Mouse (Mus musculus) CH12.LX (cell line): ENCODE measurements around the gene St3gal3.

Experiments
- CTCF ChIP-seq, 2 experiments: IDR thresholded peaks in 1 of 2; conservative IDR thresholded peaks in 1 of 2; 2 replicates each; pipeline ENCODE4 v1.5.1; 2011 to 2012; ENCODE audit warnings: low read depth in 2 of 2, low read length in 2 of 2, improper control_type of control experiment in 1 of 2, inconsistent platforms in 1 of 2, mild to moderate bottlenecking in 1 of 2, moderate library complexity in 1 of 2
- JUND ChIP-seq: conservative IDR thresholded peaks from 2 replicates; pipeline ENCODE4 v1.6.1; 2011; ENCODE audit warnings: low read depth, low read length, improper control_type of control experiment
- KAT2A ChIP-seq: IDR thresholded peaks from 2 replicates; pipeline ENCODE4 v1.6.1; 2012; ENCODE audit warnings: low read length, improper control_type of control experiment, inconsistent platforms; ENCODE audit not compliant: insufficient replicate concordance
- MAX ChIP-seq: IDR thresholded peaks from 2 replicates; pipeline ENCODE4 v1.6.1; 2011; ENCODE audit warnings: low read length, improper control_type of control experiment
- ZNF384 ChIP-seq: IDR thresholded peaks from 2 replicates; pipeline ENCODE4 v1.6.1; 2012; ENCODE audit warnings: low read depth, low read length, improper control_type of control experiment, inconsistent platforms

GRCm38 (mm10) chr4:118090449-118090848 lies 44.3 kb downstream of the St3gal3 start:
- no peak for TF ChIP-seq ZNF384
- no peak for TF ChIP-seq CTCF (conservative IDR thresholded peaks at IDR 0.05 in 1 of 2, IDR thresholded peaks at IDR 0.05 in 1 of 2; ENCODE audit: low read depth in 2 of 2, low read length in 2 of 2)
- TF ChIP-seq KAT2A, result no peak
- TF ChIP-seq MAX, result no peak
- TF ChIP-seq JUND, result no peak
